Mouse (Mus musculus): ENCODE results near the gene Tex28.

- TF ChIP-seq CTCF (IDR thresholded peaks at IDR 0.05; ENCODE audit: low read depth) (no peak), EP300 (optimal IDR thresholded peaks at IDR 0.05) (no peak)
Observed at GRCm38 (mm10) chrX:74105916-74106315, 61.7 kb downstream of the Tex28 start.

Measured in stomach, postnatal 0 days (tissue).